Mouse (Mus musculus): Measurements from ENCODE around the gene Melk. TPM values are rescaled to one million over a fixed set of nuclear protein-coding genes. Genes with fewer than 3 reads are reported as not detected.

Melk gene
- polyA plus RNA-seq (2015; fragmentation: Nextera tagmentation; extraction: Ambion mirVana) = 22.5 and 24.6 TPM in 2 replicates

- Histone ChIP-seq H3K27me3 (no peaks in the 10 kb centered on the region), H3K27ac (replicated peaks) (no peak within 1 kb of the TSS), H3K9ac (replicated peaks) (peak within 1 kb of the TSS; percentile 57), H3K4me2 (replicated peaks) (peak within 1 kb of the TSS; percentile 65), H3K9me3 (no peaks in the 10 kb centered on the region), H3K4me3 (peak within 1 kb of the TSS; percentile 62), H3K4me1 (peaks cover 12% of the 10 kb centered on the region), H3K36me3 (no peaks in the 10 kb centered on the region)
- peak; percentile 83 for ATAC-seq (replicated peaks)
- under 1% methylated on average over 41 of the region's 41 CpGs for WGBS
Measured at GRCm38 (mm10) chr4:44300781-44301750, at the start of gene Melk. TSS of gene Melk (plus strand) at chr4:44300876.

- no peak for ATAC-seq (replicated peaks)
- H3K36me3 ChIP-seq = no peaks in the 10 kb centered on the region
- no peaks in the 10 kb centered on the region for H3K9me3 ChIP-seq
- no peak overlapping the region for H3K4me3 ChIP-seq
- H3K27me3 ChIP-seq = no peaks in the 10 kb centered on the region
- H3K4me1 ChIP-seq = peaks cover 24% of the 10 kb centered on the region
- no peak overlapping the region for H3K9ac ChIP-seq (replicated peaks)
- H3K27ac ChIP-seq (replicated peaks) = no peak overlapping the region
- 88% methylated on average over 5 of the region's 5 CpGs for WGBS
- no peak overlapping the region for H3K4me2 ChIP-seq (replicated peaks)
Measured at GRCm38 (mm10) chr4:44251521-44251920, 49.2 kb upstream of the Melk start.

GRCm38 (mm10) chr4:44251966-44252916 is 48.4 kb upstream of the Melk start:
- no peaks in the 10 kb centered on the region for H3K9me3 ChIP-seq
- no peaks in the 10 kb centered on the region for H3K27me3 ChIP-seq
- no peak for ATAC-seq (replicated peaks)
- H3K27ac ChIP-seq (replicated peaks) = no peak overlapping the region
- no peaks in the 10 kb centered on the region for H3K36me3 ChIP-seq
- H3K9ac ChIP-seq (replicated peaks) = no peak overlapping the region
- H3K4me1 ChIP-seq = peaks cover 20% of the 10 kb centered on the region
- H3K4me3 ChIP-seq = no peak overlapping the region
- 15% methylated on average over 13 of the region's 13 CpGs for WGBS
- H3K4me2 ChIP-seq (replicated peaks) = no peak overlapping the region

GRCm38 (mm10) chr4:44253191-44253590 is 47.5 kb upstream of the Melk start:
- no peak overlapping the region for H3K9ac ChIP-seq (replicated peaks)
- no peaks in the 10 kb centered on the region for H3K36me3 ChIP-seq
- no peak overlapping the region for H3K27ac ChIP-seq (replicated peaks)
- no peak overlapping the region for H3K4me3 ChIP-seq
- no peaks in the 10 kb centered on the region for H3K27me3 ChIP-seq
- peaks cover 11% of the 10 kb centered on the region for H3K4me1 ChIP-seq
- WGBS = 17% methylated on average over 6 of the region's 6 CpGs
- H3K4me2 ChIP-seq (replicated peaks) = no peak overlapping the region
- H3K9me3 ChIP-seq = no peaks in the 10 kb centered on the region
- no peak for ATAC-seq (replicated peaks)

- Histone ChIP-seq H3K9ac (replicated peaks) (no peak overlapping the region), H3K4me3 (no peak overlapping the region), H3K4me1 (peaks cover 7% of the 10 kb centered on the region), H3K36me3 (no peaks in the 10 kb centered on the region), H3K27ac (replicated peaks) (no peak overlapping the region), H3K27me3 (no peaks in the 10 kb centered on the region), H3K9me3 (no peaks in the 10 kb centered on the region), H3K4me2 (replicated peaks) (no peak overlapping the region)
- no peak for ATAC-seq (replicated peaks)
- WGBS = 82% methylated on average over 5 of the region's 5 CpGs
Measured at GRCm38 (mm10) chr4:44254579-44254978, 46.1 kb upstream of the Melk start.

- WGBS = 82% methylated on average over 4 of the region's 4 CpGs
- Histone ChIP-seq H3K9ac (replicated peaks) (no peak overlapping the region), H3K36me3 (no peaks in the 10 kb centered on the region), H3K4me1 (no peaks in the 10 kb centered on the region), H3K4me3 (no peak overlapping the region), H3K9me3 (no peaks in the 10 kb centered on the region), H3K4me2 (replicated peaks) (no peak overlapping the region), H3K27ac (replicated peaks) (no peak overlapping the region), H3K27me3 (no peaks in the 10 kb centered on the region)
- no peak for ATAC-seq (replicated peaks)
Measured at GRCm38 (mm10) chr4:44259126-44259525, 41.5 kb upstream of the Melk start.

- H3K4me3 ChIP-seq = no peak overlapping the region
- no peak overlapping the region for H3K27ac ChIP-seq (replicated peaks)
- no peaks in the 10 kb centered on the region for H3K36me3 ChIP-seq
- H3K27me3 ChIP-seq = no peaks in the 10 kb centered on the region
- 4% methylated on average over 10 of the region's 10 CpGs for whole genome bisulfite sequencing
- no peaks in the 10 kb centered on the region for H3K4me1 ChIP-seq
- H3K9me3 ChIP-seq = no peaks in the 10 kb centered on the region
- H3K9ac ChIP-seq (replicated peaks) = no peak overlapping the region
- ATAC-seq (replicated peaks) = no peak
- no peak overlapping the region for H3K4me2 ChIP-seq (replicated peaks)
Measured at GRCm38 (mm10) chr4:44260244-44260643, 40.4 kb upstream of the Melk start.

GRCm38 (mm10) chr4:44265500-44265899 is 35.2 kb upstream of the Melk start:
- Histone ChIP-seq H3K27ac (replicated peaks) (no peak overlapping the region), H3K4me1 (no peaks in the 10 kb centered on the region), H3K36me3 (no peaks in the 10 kb centered on the region), H3K4me2 (replicated peaks) (no peak overlapping the region), H3K27me3 (no peaks in the 10 kb centered on the region), H3K4me3 (no peak overlapping the region), H3K9ac (replicated peaks) (no peak overlapping the region), H3K9me3 (no peaks in the 10 kb centered on the region)
- 77% methylated on average over 3 of the region's 3 CpGs for WGBS
- no peak for ATAC-seq (replicated peaks)

- no peaks in the 10 kb centered on the region for H3K9me3 ChIP-seq
- no peaks in the 10 kb centered on the region for H3K27me3 ChIP-seq
- H3K9ac ChIP-seq (replicated peaks) = no peak overlapping the region
- no peak overlapping the region for H3K4me2 ChIP-seq (replicated peaks)
- H3K36me3 ChIP-seq = no peaks in the 10 kb centered on the region
- 86% methylated on average over 6 of the region's 6 CpGs for WGBS
- H3K27ac ChIP-seq (replicated peaks) = no peak overlapping the region
- H3K4me3 ChIP-seq = no peak overlapping the region
- no peaks in the 10 kb centered on the region for H3K4me1 ChIP-seq
- no peak for ATAC-seq (replicated peaks)
Measured at GRCm38 (mm10) chr4:44267437-44267836, 33.2 kb upstream of the Melk start.

GRCm38 (mm10) chr4:44269376-44269817 is 31.3 kb upstream of the Melk start:
- Histone ChIP-seq H3K9me3 (no peaks in the 10 kb centered on the region), H3K36me3 (no peaks in the 10 kb centered on the region), H3K4me1 (no peaks in the 10 kb centered on the region), H3K4me2 (replicated peaks) (no peak overlapping the region), H3K27me3 (no peaks in the 10 kb centered on the region), H3K4me3 (no peak overlapping the region), H3K27ac (replicated peaks) (no peak overlapping the region), H3K9ac (replicated peaks) (no peak overlapping the region)
- no peak for ATAC-seq (replicated peaks)
- 89% methylated on average over 14 of the region's 14 CpGs for WGBS

- H3K36me3 ChIP-seq = no peaks in the 10 kb centered on the region
- no peaks in the 10 kb centered on the region for H3K4me1 ChIP-seq
Measured at GRCm38 (mm10) chr4:44271134-44271533, 29.5 kb upstream of the Melk start.

More at GRCm38 (mm10) chr4:44271134-44271533, 29.5 kb upstream of the Melk start:
- Histone ChIP-seq H3K27me3 (no peaks in the 10 kb centered on the region), H3K27ac (replicated peaks) (no peak overlapping the region), H3K4me3 (no peak overlapping the region), H3K9me3 (no peaks in the 10 kb centered on the region), H3K9ac (replicated peaks) (no peak overlapping the region), H3K4me2 (replicated peaks) (no peak overlapping the region)
- WGBS = 73% methylated on average over 5 of the region's 5 CpGs
- ATAC-seq (replicated peaks) = no peak

Data from forebrain, embryonic 15.5 days (tissue).